Mouse (Mus musculus) bone marrow macrophage, adult 2 months (primary cell): ENCODE results near the gene Capn13.

ENCODE experiments used
- CTCF ChIP-seq: IDR thresholded peaks from 2 replicates; pipeline ENCODE4 v1.5.1; 2012; ENCODE audit warnings: low read depth, mild to moderate bottlenecking, low read length, moderate library complexity
- POLR2A ChIP-seq: IDR thresholded peaks from 2 replicates; pipeline ENCODE4 v1.6.1; 2012; ENCODE audit warnings: mild to moderate bottlenecking, low read depth, low read length, borderline replicate concordance

DNA sequence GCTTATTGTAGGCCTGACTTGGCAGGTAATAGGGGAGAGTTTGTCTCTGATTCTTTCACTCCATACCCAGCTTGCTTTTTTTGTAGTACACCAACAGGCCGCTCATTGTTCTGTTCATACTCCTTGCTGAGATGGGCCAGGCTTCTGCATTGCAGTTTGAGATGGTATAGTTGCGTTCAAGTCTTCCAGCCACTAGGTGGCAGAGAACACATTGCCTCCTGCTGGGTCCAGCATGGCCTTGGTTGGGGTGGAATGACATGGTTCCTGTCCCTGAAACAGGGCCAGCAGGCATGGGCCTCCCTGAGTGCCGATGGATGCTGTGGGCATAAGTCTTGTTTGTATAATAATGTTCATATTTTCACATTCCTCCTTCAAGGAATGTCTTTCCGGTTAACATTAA, 122.9 kb downstream of the Capn13 start:
- no peak for TF ChIP-seq CTCF
- no peak for TF ChIP-seq POLR2A
